Mouse (Mus musculus) left cerebral cortex, postnatal 25 days (tissue): ENCODE measurements around the gene Dnah7c. TPM values are rescaled to one million over a fixed set of nuclear protein-coding genes. Genes with fewer than 3 reads are reported as not detected.
A peak's percentile ranks its signal among the peaks of the same experiment; 100 is the strongest.

Experiments
- DNase-seq, 2 experiments: peaks; one replicate each; pipeline ENCODE4 v3.0.0; 2022; ENCODE audit warnings: low spot score in 2 of 2, mixed read lengths in 1 of 2
- intact Hi-C: fragments of 180-260 bp; cut with DNase I; formaldehyde crosslinking; loops from one replicate; pipeline ENCODE4 v1.15.1; 2025
- total RNA-seq, 2 experiments: library from RNA; stranded (reverse); gene quantifications; 2 replicates each; pipeline ENCODE4 v1.2.3; 2021

Gene Dnah7c
- total RNA-seq, 2 experiments from 2014 or later = 0.62 to 1.1 TPM

DNA sequence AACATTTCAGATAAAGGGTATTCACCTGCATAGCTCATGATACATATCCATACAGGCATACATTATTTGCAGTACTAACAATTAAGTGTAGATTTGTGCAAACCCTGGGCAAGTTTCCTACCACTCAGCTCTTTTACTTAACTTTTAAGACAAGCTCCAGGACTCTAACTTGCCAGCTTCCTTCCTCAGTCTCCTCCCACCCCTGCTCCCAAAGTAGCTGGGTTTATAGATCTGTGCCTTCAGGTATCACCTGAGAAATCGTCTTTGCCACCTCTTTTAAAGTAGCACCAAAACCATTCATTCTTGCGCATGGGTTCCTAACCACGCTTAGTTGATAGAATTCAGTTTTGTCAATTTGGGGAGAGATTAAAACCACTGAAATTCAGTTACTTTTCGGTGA, 426.2 kb downstream of the Dnah7c start:
- intact Hi-C loops = loop anchor here (5.0 to 10.0 kb wide), 4 partner anchors 251 to 636 kb away; no protein-coding TSS in a partner anchor

DNA sequence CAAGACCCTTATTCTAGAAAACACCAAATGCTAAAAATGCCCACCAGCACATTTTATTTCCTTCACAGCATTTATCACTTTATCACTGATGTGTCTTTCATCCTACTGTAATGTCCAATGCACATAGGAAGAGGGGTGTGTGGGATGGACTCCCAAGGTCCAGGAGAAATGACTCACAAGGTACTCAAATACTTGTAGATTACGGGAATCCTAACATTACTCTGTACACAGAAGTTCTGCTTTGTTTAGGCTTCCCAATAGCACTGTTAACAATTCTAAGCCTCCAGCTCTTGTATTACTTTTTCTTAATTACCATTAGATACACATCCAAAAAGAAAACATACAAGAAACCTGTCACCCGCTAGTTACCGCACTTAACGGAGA, 426.8 kb downstream of the Dnah7c start:
- DNase-seq = no peak
- intact Hi-C loops = loop anchor here (2.0 to 10.0 kb wide), 5 partner anchors 83 to 635 kb away; no protein-coding TSS in a partner anchor

More for the DNA sequence above, 426.2 kb downstream of the Dnah7c start:
- no peak for DNase-seq

DNA sequence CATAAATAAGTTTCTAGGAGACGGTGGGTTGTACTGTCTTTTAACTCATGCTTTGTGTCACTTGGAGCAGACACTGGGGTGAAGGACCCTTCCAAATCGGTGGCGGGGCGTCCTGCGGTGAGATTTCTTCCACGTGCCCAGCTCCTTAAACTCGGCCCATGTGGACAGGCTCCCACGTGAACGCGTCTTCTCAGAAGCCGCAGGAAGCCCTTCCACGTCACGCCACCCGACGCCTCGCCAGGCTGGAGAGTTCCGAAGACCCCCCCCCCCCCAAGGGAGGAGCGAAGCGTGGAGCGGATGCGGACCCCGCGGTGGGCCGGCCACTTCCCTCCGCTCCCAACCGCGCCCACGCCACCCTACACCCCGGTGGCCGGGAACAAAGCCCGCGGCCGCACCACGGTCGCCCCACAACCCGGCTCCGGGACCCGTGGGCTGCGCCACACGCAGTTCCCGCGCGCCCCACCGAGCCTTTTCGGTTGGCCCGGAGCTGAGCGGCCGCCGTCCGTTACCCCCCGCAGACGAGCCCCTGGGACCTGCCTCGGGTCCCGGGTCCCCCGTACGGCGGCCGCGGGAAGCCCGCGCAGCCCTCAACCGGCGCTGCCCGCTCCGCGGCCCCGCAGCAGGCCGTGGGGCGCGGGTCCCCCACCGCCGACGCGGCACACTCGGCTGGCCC, 427.3 kb downstream of the Dnah7c start:
- intact Hi-C loops = loop anchor here (1.0 to 10.0 kb wide), 6 partner anchors 82 to 635 kb away; no protein-coding TSS in a partner anchor
- DNase-seq = peak; percentile 76 to 77

DNA sequence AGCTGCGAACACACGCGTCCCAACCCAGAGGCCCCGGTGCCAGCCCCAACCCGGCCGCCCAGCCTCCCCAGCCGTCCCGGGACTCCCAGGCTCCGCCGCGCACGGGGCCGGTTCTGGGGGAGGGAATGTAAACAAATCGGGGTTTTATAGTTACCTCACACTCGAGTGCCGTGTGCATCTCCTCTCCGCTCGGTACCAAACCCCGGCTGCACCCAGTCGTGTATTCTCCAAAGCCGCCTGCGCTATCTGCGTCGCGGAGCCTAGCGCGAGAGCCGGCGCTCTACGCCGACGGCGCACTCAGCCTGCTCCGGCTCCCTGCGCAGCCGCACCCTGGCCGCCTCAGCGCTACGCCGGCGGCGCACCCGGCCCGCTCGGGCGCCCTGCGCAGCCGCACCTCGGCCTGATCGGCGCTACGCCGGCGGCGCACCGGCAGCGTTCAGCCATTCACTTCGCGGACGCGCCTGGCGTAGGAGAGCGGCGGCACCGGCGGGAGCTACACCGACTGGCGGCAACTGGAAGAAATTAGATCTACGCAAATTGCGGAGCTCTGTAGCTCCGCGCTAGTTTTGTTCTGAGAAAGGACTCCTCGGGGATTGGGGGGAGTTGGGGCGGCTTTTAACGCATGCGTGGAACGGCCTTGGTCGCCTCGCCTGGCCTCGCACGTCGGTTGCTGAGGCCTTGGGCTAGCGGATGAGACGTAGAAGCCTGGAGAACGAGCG, 428.1 kb downstream of the Dnah7c start:
- peak; percentile 98 to 99 for DNase-seq
- intact Hi-C loops = loop anchor here (1.0 to 10.0 kb wide), 6 partner anchors 81 to 634 kb away; no protein-coding TSS in a partner anchor

DNA sequence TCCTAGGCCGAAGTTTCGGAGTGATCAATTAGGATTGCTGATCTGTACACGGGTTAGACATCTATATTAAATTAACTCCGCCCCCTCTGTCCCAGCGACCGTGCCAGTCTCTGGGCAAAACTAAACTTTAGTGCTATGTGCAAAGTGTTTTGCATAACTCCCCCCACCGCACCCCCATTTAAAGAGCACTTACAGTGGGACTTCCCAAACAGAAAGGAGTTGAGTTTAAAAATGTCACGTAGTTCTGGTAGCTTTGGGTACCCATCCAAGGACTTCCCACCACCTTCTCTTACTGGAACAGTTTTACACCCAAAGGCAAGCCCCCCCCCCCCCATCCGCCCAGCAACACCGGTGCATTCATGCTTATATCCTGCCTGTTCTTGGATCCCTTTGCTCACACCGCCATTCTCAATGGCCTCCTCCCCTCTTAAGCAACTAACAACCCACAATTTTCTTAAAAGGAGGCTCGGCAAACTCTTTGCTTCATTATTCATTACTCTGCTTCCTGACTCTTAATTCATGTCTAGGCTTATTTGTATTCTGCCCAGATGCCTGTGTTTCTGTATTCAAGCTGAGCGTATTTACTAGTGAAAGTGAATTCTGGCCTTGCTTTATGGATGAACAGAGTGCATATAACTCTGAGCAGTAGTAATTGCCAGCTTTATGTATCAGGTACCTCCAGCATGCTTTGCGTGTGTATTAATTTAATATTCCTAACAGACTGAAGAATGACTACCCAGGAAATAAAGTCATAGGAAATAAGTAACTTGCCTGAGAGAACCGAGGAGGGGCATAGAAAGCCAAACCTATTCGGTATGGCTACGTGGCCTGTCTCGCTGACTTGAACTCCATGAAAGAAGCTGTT, 428.9 kb downstream of the Dnah7c start:
- intact Hi-C loops = loop anchor here (5.0 to 10.0 kb wide), 4 partner anchors 248 to 633 kb away; no protein-coding TSS in a partner anchor
- DNase-seq = no peak

DNA sequence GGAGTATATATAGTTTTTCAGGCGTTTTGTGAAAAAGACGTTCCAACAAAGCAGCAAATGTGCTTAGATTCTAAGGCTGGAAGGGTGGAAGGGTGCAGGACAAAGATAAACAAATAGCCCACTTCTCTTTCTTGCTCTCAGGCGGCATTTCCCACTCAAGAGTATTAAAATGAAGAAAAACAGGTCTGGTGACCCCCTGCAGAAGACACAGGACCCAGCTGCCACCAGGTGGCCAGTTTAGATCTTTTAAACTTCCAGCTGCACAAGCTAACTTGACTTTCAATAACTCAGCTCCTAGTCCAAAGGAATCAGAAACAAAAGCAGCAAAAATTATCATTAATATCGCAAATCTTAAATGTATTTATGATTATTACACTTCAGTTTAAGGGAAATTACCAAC, 431.1 kb downstream of the Dnah7c start:
- intact Hi-C loops = loop anchor here (10.0 kb wide), 1 partner anchor 338 kb away; no protein-coding TSS in a partner anchor
- DNase-seq = no peak
